Mouse (Mus musculus): ENCODE data around the gene Slc4a2. TPM values are rescaled to one million over a fixed set of nuclear protein-coding genes. Genes with fewer than 3 reads are reported as not detected.
A peak's percentile ranks its signal among the peaks of the same experiment; 100 is the strongest.

Gene Slc4a2
- polyA plus RNA-seq, 1 experiment = 42.9 TPM

DNA sequence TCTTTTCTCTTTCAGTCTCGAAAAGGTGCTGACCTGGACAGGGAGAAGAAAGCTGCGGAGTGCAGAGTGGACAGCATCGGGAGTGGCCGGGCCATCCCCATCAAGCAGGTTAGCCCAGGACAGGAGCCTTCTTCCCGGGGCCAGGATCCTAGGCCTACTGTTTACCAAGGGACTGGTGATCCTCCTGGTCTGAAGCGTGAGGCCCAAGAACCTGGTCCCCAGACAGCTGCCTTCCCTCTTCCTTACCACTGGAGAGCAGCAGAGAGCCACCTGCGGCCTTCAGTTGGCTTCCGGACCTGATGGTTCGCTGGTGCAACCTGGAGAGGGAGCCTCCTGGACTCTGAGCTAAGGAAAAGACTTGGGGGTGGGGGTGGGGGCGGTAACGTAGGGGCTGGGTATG is 59.7 kb downstream of the Slc4a2 start:
- H3K4me1 ChIP-seq (ENCODE audit: control insufficient read depth, insufficient read depth, low read length) = no peaks in the 10 kb centered on the region
- WGBS = 47% methylated on average over 11 of the region's 11 CpGs
- H3K27ac ChIP-seq (ENCODE audit: control insufficient read depth, insufficient read depth, low read depth, low read length, poor library complexity) = no peak overlapping the region
- no peak overlapping the region for H3K4me3 ChIP-seq (replicated peaks; ENCODE audit: control insufficient read depth, low read depth, low read length)
- TF ChIP-seq CTCF (IDR thresholded peaks at IDR 0.05; ENCODE audit: control insufficient read depth, insufficient read depth, low read length) (peak; percentile 76), POLR2A (IDR thresholded peaks at IDR 0.05; ENCODE audit: borderline replicate concordance, control insufficient read depth, low read depth, low read length) (no peak)

DNA sequence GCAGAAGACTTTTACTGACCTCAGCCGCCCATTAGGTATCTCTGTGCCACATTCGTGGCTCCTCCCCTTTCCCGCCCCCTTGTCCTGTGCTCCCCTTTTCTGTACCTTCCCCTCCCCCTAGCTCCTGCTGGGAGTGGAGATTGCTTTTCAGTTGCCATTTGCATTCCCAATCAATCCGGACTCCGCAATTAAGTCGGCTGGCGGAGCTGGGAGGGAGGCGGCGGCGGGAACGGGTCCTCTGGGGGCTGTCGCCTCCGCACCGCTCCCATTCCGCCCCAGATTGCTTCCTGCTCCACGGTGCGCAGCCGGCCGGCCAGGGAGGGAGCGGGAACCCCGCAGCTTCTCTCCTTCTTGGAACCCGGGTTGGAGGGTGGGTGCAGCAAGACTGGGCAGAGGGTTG is 61.3 kb downstream of the Slc4a2 start:
- TF ChIP-seq POLR2A (IDR thresholded peaks at IDR 0.05; ENCODE audit: borderline replicate concordance, control insufficient read depth, low read depth, low read length) (no peak), CTCF (IDR thresholded peaks at IDR 0.05; ENCODE audit: control insufficient read depth, insufficient read depth, low read length) (no peak)
- WGBS = 92% methylated on average over 22 of the region's 22 CpGs
- no peaks in the 10 kb centered on the region for H3K4me1 ChIP-seq (ENCODE audit: control insufficient read depth, insufficient read depth, low read length)
- H3K4me3 ChIP-seq (replicated peaks; ENCODE audit: control insufficient read depth, low read depth, low read length) = no peak overlapping the region
- H3K27ac ChIP-seq (ENCODE audit: control insufficient read depth, insufficient read depth, low read depth, low read length, poor library complexity) = no peak overlapping the region

DNA sequence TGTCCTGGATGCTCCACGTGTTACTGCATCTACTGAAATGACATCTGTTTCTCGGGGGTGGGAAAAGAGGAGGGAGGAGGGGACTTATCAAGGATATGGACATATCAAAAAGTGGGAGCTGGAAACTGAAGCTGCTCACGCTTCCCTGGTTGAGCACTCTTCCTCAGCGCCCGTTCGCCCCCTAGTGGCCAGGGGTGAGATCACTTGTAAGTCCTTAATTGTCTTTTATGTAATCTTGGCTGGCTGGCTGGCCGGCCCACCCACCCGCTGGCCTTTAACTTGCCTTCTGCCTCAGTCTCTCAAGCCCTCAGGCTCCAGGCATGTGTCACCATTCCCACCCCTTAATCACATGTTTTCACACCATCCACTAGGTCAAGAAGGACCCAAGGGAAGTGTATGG is 62.5 kb downstream of the Slc4a2 start:
- TF ChIP-seq POLR2A (IDR thresholded peaks at IDR 0.05; ENCODE audit: borderline replicate concordance, control insufficient read depth, low read depth, low read length) (no peak), CTCF (IDR thresholded peaks at IDR 0.05; ENCODE audit: control insufficient read depth, insufficient read depth, low read length) (peak; percentile 89)
- 8% methylated on average over 8 of the region's 8 CpGs for WGBS
- H3K4me1 ChIP-seq (ENCODE audit: control insufficient read depth, insufficient read depth, low read length) = no peaks in the 10 kb centered on the region
- H3K27ac ChIP-seq (ENCODE audit: control insufficient read depth, insufficient read depth, low read depth, low read length, poor library complexity) = no peak overlapping the region
- no peak overlapping the region for H3K4me3 ChIP-seq (replicated peaks; ENCODE audit: control insufficient read depth, low read depth, low read length)

DNA sequence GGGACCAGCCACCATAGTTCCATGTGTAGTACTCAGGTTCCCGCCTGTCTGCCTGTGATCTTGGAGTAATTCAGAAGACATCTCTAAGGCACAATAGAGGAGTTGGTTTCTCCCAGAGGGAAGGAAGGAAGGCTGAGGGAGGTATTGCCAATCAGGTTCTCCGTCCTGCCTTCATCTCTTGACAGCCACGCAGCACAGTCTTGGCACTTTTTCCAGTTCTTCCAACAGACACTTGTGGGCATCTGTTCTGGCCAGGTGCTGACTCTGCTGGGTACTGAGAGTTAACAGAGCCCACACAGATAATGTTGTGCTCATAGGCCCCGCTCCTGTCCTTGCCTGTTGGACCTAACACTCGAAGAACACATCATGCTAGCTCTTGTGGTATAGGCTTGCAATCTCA is 63.1 kb downstream of the Slc4a2 start:
- TF ChIP-seq POLR2A (IDR thresholded peaks at IDR 0.05; ENCODE audit: borderline replicate concordance, control insufficient read depth, low read depth, low read length) (no peak), CTCF (IDR thresholded peaks at IDR 0.05; ENCODE audit: control insufficient read depth, insufficient read depth, low read length) (no peak)
- WGBS = 86% methylated on average over 5 of the region's 5 CpGs
- Histone ChIP-seq H3K27ac (ENCODE audit: control insufficient read depth, insufficient read depth, low read depth, low read length, poor library complexity) (no peak overlapping the region), H3K4me1 (ENCODE audit: control insufficient read depth, insufficient read depth, low read length) (no peaks in the 10 kb centered on the region), H3K4me3 (replicated peaks; ENCODE audit: control insufficient read depth, low read depth, low read length) (no peak overlapping the region)

DNA sequence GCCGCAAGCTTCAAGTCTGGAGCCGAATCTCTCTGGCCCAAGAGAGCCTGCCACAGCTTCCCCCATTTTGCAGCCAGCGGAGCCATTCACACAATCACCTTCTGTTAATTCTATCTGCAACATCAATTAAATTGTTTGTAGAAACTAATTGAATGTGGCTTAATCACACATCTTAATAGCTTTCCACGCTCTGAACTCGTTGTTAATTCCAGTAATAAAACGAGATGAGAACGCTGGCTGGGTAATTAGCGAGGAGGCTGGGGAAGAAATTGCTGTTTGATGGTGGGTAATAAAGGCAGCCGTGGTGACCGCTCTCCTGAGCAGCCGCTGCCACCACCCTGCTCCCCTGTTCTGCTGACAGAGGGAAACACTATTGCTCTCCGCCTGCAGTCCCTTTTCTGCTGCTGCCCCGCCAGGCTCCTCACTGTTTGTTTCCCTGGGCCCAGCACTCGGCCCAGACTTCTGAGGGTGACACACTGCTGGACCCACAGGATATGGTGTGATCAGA is 66.8 kb downstream of the Slc4a2 start:
- Histone ChIP-seq H3K4me3 (replicated peaks; ENCODE audit: control insufficient read depth, low read depth, low read length) (no peak overlapping the region), H3K27ac (ENCODE audit: control insufficient read depth, insufficient read depth, low read depth, low read length, poor library complexity) (no peak overlapping the region), H3K4me1 (ENCODE audit: control insufficient read depth, insufficient read depth, low read length) (no peaks in the 10 kb centered on the region)
- no peak for TF ChIP-seq CTCF (IDR thresholded peaks at IDR 0.05; ENCODE audit: control insufficient read depth, insufficient read depth, low read length)
- TF ChIP-seq POLR2A (IDR thresholded peaks at IDR 0.05; ENCODE audit: borderline replicate concordance, control insufficient read depth, low read depth, low read length) = no peak
- WGBS = 88% methylated on average over 14 of the region's 14 CpGs

Other genes starting within 250 kb of the Slc4a2 start
- not detected in 2 replicates for gene Kcnh2, start 72.2 kb upstream of the Slc4a2 start, polyA plus RNA-seq (2011; ENCODE audit: insufficient read depth, insufficient read length, low replicate concordance, missing spikeins)
- gene Nos3, start 59.0 kb upstream of the Slc4a2 start, polyA plus RNA-seq (2011; ENCODE audit: insufficient read depth, insufficient read length, low replicate concordance, missing spikeins) = 0.47 TPM in 1 of 2 replicates, not detected in the other
- gene Atg9b, start 31.7 kb upstream of the Slc4a2 start, polyA plus RNA-seq (2011; ENCODE audit: insufficient read depth, insufficient read length, low replicate concordance, missing spikeins) = 0.70 and 1.1 TPM in 2 replicates
- gene Abcb8, start 30.2 kb upstream of the Slc4a2 start, polyA plus RNA-seq (2011; ENCODE audit: insufficient read depth, insufficient read length, low replicate concordance, missing spikeins) = 10.2 and 11.2 TPM in 2 replicates
- not detected in 2 replicates for gene Asic3, start 10.4 kb upstream of the Slc4a2 start, polyA plus RNA-seq (2011; ENCODE audit: insufficient read depth, insufficient read length, low replicate concordance, missing spikeins)
- 28.2 and 54.7 TPM in 2 replicates for gene Cdk5, start 307 bp upstream of the Slc4a2 start, polyA plus RNA-seq (2011; ENCODE audit: insufficient read depth, insufficient read length, low replicate concordance, missing spikeins)
- gene Fastk, start 21.4 kb downstream of the Slc4a2 start, polyA plus RNA-seq (2011; ENCODE audit: insufficient read depth, insufficient read length, low replicate concordance, missing spikeins) = 54.3 and 81.0 TPM in 2 replicates
- gene Tmub1, start 24.0 kb downstream of the Slc4a2 start, polyA plus RNA-seq (2011; ENCODE audit: insufficient read depth, insufficient read length, low replicate concordance, missing spikeins) = 14.4 and 22.1 TPM in 2 replicates
- gene Agap3, start 28.3 kb downstream of the Slc4a2 start, polyA plus RNA-seq (2011; ENCODE audit: insufficient read depth, insufficient read length, low replicate concordance, missing spikeins) = 22.3 and 28.2 TPM in 2 replicates
- gene Gbx1, start 103.4 kb downstream of the Slc4a2 start, polyA plus RNA-seq (2011; ENCODE audit: insufficient read depth, insufficient read length, low replicate concordance, missing spikeins) = not detected in 2 replicates
- not detected in 2 replicates for gene Asb10, start 117.1 kb downstream of the Slc4a2 start, polyA plus RNA-seq (2011; ENCODE audit: insufficient read depth, insufficient read length, low replicate concordance, missing spikeins)
- 4.7 TPM in 1 of 2 replicates, not detected in the other for gene 4931409K22Rik, start 133.0 kb downstream of the Slc4a2 start, polyA plus RNA-seq (2011; ENCODE audit: insufficient read depth, insufficient read length, low replicate concordance, missing spikeins)
- gene Abcf2, start 153.6 kb downstream of the Slc4a2 start, polyA plus RNA-seq (2011; ENCODE audit: insufficient read depth, insufficient read length, low replicate concordance, missing spikeins) = 22.9 and 29.1 TPM in 2 replicates
- gene Chpf2, start 162.9 kb downstream of the Slc4a2 start, polyA plus RNA-seq (2011; ENCODE audit: insufficient read depth, insufficient read length, low replicate concordance, missing spikeins) = 8.6 and 20.6 TPM in 2 replicates
- gene Smarcd3, start 200.6 kb downstream of the Slc4a2 start, polyA plus RNA-seq (2011; ENCODE audit: insufficient read depth, insufficient read length, low replicate concordance, missing spikeins) = 3.4 and 6.1 TPM in 2 replicates

Measured in bone marrow, adult 2 months (tissue).